Mouse (Mus musculus): ENCODE measurements at regions not wholly inside any gene's neighbourhood (a gene's known extent, or its start where the extent isn't known, plus 50 kb on each side); places are given as distances from the start of the nearest gene placed in this dataset.

DNA sequence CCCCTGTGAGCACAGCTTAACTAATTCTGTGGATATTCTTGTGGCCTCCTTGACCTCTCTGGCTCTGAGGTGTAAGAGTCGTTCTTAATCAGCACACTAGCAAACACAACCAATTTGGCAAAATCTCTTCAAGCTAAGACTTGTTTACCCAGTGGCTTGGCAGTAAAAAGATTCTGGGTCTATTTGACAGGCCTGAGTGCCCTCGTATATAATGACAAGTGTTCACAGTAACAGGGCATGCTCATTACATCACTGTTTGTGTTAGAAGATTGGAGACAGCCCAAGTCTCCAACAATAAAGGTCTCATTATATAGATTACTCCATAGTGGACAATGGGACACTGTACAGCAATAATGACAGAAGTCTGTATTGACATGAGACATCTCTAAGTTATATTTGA, 101.2 kb upstream of the Mgat5 start:
- TF ChIP-seq CTCF (IDR thresholded peaks at IDR 0.05; ENCODE audit: low read depth, low read length) (no peak), POLR2A (IDR thresholded peaks at IDR 0.05; ENCODE audit: borderline replicate concordance, low read depth, low read length) (no peak)
